In the genomic region with DNA sequence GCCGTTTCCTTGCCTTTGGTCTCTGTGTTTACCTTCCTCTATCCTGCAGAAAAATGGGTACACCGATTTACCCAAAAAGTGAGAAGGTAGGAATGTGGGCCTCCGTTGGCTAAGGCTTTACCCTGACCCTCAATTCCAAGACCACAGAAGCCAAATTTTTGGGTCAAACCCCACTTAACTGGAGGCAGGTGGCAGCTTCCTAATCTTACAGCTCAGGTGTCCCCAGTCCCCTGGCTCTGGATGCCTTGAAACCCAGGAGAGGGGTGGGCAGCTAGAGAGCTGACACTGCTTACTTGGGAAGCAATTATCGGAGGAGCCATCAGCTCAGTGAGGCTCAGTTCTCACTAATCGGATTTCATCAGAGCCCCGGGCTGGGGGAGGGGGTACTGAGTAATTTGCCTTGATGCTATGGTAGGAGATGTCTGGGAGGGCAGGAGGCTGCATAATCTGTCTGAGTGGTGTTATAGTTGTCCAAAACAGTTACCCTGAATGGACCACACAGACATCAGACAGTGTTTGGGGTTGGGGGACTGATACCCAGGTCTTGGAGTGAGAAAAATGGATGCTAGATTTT, we compare ENCODE assay signal across 8 mouse cellular contexts. TPM values are rescaled to one million over a fixed set of nuclear protein-coding genes. Genes with fewer than 3 reads are reported as not detected.
DNase-seq lines count a peak whose midpoint lies in the region; ATAC-seq and TF ChIP-seq lines count a peak whose summit lies in the region.

Gene Smug1 (minus strand): TSS at position 51 of the 574 bp plus-strand sequence.

- peaks cover 72% of the 10 kb centered on the region for H3K27me3 ChIP-seq in embryonic facial prominence, embryonic 15.5 days
- H3K27me3 ChIP-seq in hindbrain, embryonic 10.5 days (ENCODE audit: insufficient read depth, poor library complexity, severe bottlenecking) = peaks cover 81% of the 10 kb centered on the region
- peaks cover 67% of the 10 kb centered on the region for H3K27me3 ChIP-seq in midbrain, embryonic 12.5 days

- H3K4me2 ChIP-seq in embryonic facial prominence, embryonic 15.5 days (replicated peaks) = no peak within 1 kb of the TSS
- H3K4me2 ChIP-seq in midbrain, embryonic 12.5 days (replicated peaks) = no peak within 1 kb of the TSS

- no peaks in the 10 kb centered on the region for H3K36me3 ChIP-seq in embryonic facial prominence, embryonic 15.5 days
- H3K36me3 ChIP-seq in hindbrain, embryonic 10.5 days = no peaks in the 10 kb centered on the region
- no peaks in the 10 kb centered on the region for H3K36me3 ChIP-seq in midbrain, embryonic 12.5 days

- TF ChIP-seq CTCF in lung, adult 2 months (IDR thresholded peaks at IDR 0.05; ENCODE audit: insufficient read depth, low read length) = no peak

- no peak within 1 kb of the TSS for H3K27ac ChIP-seq in embryonic facial prominence, embryonic 15.5 days (replicated peaks)
- no peak within 1 kb of the TSS for H3K27ac ChIP-seq in hindbrain, embryonic 10.5 days
- H3K27ac ChIP-seq in midbrain, embryonic 12.5 days (replicated peaks) = no peak within 1 kb of the TSS

- ATAC-seq in embryonic facial prominence, embryonic 15.5 days (ENCODE audit: insufficient number of reproducible peaks, low FRiP score, low TSS enrichment, low read depth) = no peak
- no peak for ATAC-seq in midbrain, embryonic 12.5 days (ENCODE audit: low FRiP score, low read depth)

- DNase-seq in lung, adult 2 months = no peak
- no peak for DNase-seq in lung, adult 18-20 months
- DNase-seq in hindbrain, embryonic 10.5 days (ENCODE audit: low spot score) = no peak
- DNase-seq in cerebellum, postnatal 14 days = no peak
- DNase-seq in cerebellum, adult 18-20 months = no peak
- DNase-seq in urinary bladder, postnatal 36 days (ENCODE audit: low spot score in 2 of 2) = no peak

- H3K9ac ChIP-seq in embryonic facial prominence, embryonic 15.5 days = no peak within 1 kb of the TSS
- H3K9ac ChIP-seq in midbrain, embryonic 12.5 days (replicated peaks) = no peak within 1 kb of the TSS

- WGBS in lung, adult 2 months = 58% methylated on average over 6 of the region's 6 CpGs
- 28% methylated on average over 6 of the region's 6 CpGs for WGBS in embryonic facial prominence, embryonic 15.5 days
- WGBS in hindbrain, embryonic 10.5 days = 38% methylated on average over 6 of the region's 6 CpGs
- 28% methylated on average over 6 of the region's 6 CpGs for WGBS in midbrain, embryonic 12.5 days

- no peaks in the 10 kb centered on the region for H3K9me3 ChIP-seq in embryonic facial prominence, embryonic 15.5 days (replicated peaks)
- H3K9me3 ChIP-seq in hindbrain, embryonic 10.5 days = no peaks in the 10 kb centered on the region
- H3K9me3 ChIP-seq in midbrain, embryonic 12.5 days = no peaks in the 10 kb centered on the region

- no peak within 1 kb of the TSS for H3K4me3 ChIP-seq in lung, adult 2 months (replicated peaks; ENCODE audit: extremely low read depth, low read depth, low read length)
- no peak within 1 kb of the TSS for H3K4me3 ChIP-seq in embryonic facial prominence, embryonic 15.5 days (replicated peaks)
- H3K4me3 ChIP-seq in hindbrain, embryonic 10.5 days = no peak within 1 kb of the TSS
- no peak within 1 kb of the TSS for H3K4me3 ChIP-seq in midbrain, embryonic 12.5 days

- TF ChIP-seq POLR2A in lung, adult 2 months (IDR thresholded peaks at IDR 0.05; ENCODE audit: borderline replicate concordance, extremely low read depth, low read depth, low read length) = no peak

- H3K4me1 ChIP-seq in lung, adult 2 months (ENCODE audit: control insufficient read depth, insufficient read depth, low read length) = peaks cover 6% of the 10 kb centered on the region
- peaks cover 45% of the 10 kb centered on the region for H3K4me1 ChIP-seq in embryonic facial prominence, embryonic 15.5 days
- H3K4me1 ChIP-seq in hindbrain, embryonic 10.5 days (replicated peaks) = peaks cover 75% of the 10 kb centered on the region
- peaks cover 34% of the 10 kb centered on the region for H3K4me1 ChIP-seq in midbrain, embryonic 12.5 days

RNA-seq across cellular contexts. Expression of gene Smug1, which starts in this region (rescaled TPM):
- 16.5 and 18.1 TPM in 2 replicates for polyA plus RNA-seq in lung, adult 2 months (2012; rRNA removed)
- 17.9 and 18.0 TPM in 2 replicates for polyA plus RNA-seq in embryonic facial prominence, embryonic 15.5 days (2015; fragmentation: Nextera tagmentation; extraction: Ambion mirVana)
- polyA plus RNA-seq in hindbrain, embryonic 10.5 days (2016; fragmentation: Nextera tagmentation; extraction: Ambion mirVana) = 24.3 TPM in 2 replicates
- polyA plus RNA-seq in midbrain, embryonic 12.5 days (2016; fragmentation: Nextera tagmentation; extraction: Ambion mirVana) = 27.5 and 28.9 TPM in 2 replicates
